Comparison of ENCODE assay signal across 21 mouse cellular contexts in the genomic region with DNA sequence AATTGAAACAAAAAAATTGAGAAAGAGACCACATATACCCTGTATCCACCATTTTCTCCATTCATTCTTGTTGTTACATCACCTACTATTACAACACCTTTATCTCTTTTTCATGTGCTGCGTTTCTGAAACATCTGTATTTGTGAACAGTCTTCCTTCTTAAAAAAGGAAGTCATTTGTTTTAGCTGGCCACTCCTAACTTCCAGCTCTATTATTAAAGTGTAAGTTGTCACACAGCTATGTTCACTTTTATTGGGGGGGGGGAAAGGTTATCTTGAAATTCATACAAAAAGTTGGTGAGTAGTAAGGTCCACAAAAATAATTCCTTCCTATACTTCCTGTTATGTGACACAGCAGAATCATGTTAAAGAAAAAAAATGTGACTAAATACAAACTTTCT. TPM values are rescaled to one million over a fixed set of nuclear protein-coding genes. Genes with fewer than 3 reads are reported as not detected.
DNase-seq lines count a peak whose midpoint lies in the region; ATAC-seq and TF ChIP-seq lines count a peak whose summit lies in the region.
"Had no signal": no experiment of that assay in that cellular context is flagged by ENCODE, and none has a peak within 500 bp of the region (broad histone marks: within the 10 kb centered on the region; RNA-seq: fewer than 3 reads in every experiment).

No protein-coding gene starts in this region.

- TF ChIP-seq RAD21 in MEL (IDR thresholded peaks at IDR 0.05; ENCODE audit: low read depth, low read length) = no peak

- no peak for ATAC-seq in neural tube, embryonic 15.5 days (ENCODE audit: low FRiP score)
- ATAC-seq: forebrain, embryonic 14.5 days; hindbrain, postnatal 0 days; intestine, embryonic 15.5 days had no signal

- H3K9ac ChIP-seq in MEL (ENCODE audit: control insufficient read depth, low read depth, low read length, poor library complexity, severe bottlenecking) = peak overlapping the region; percentile 20; the same call in 1 of the 2 replicates
- H3K9ac ChIP-seq in neural tube, embryonic 15.5 days (replicated peaks) = no peak overlapping the region
- H3K9ac ChIP-seq: heart, embryonic 15.5 days; hindbrain, embryonic 13.5 days; intestine, embryonic 15.5 days had no signal

- peaks cover 1% of the 10 kb centered on the region; the same call in 1 of the 2 replicates for H3K79me2 ChIP-seq in MEL (ENCODE audit: control insufficient read depth, insufficient read depth, low read length, poor library complexity)

- 88% methylated on average over 1 of the region's 1 CpGs for WGBS in neural tube, embryonic 15.5 days

- peak; percentile 65 for TF ChIP-seq EP300 in MEL (IDR thresholded peaks at IDR 0.05; ENCODE audit: low read depth in 1 of 2, low read length in 2 of 2)

- no peaks in the 10 kb centered on the region for H3K9me3 ChIP-seq in MEL (replicated peaks; ENCODE audit: insufficient read depth, low read length)
- H3K9me3 ChIP-seq in neural tube, embryonic 15.5 days (replicated peaks) = no peaks in the 10 kb centered on the region
- H3K9me3 ChIP-seq: embryonic facial prominence, embryonic 10.5 days; heart, embryonic 15.5 days; hindbrain, embryonic 13.5 days; intestine, embryonic 15.5 days had no signal

- peak; percentile 2 for DNase-seq in lung, postnatal 25 days (ENCODE audit: low spot score)
- DNase-seq in lung, adult 18-20 months = no peak
- peak; percentile 79 for DNase-seq in MEL (ENCODE audit: low read depth, low spot score)
- DNase-seq in induced T-regulatory cell, adult 2 months (ENCODE audit: low read depth) = peak; percentile 43
- DNase-seq in right cerebral cortex, postnatal 14 days = no peak
- DNase-seq in adrenal gland, postnatal 10 days = no peak
- DNase-seq: adrenal gland, adult 8-10 months; cerebellum, adult 11-12 months; cerebellum, adult 9-10 months; cerebellum, postnatal 25 days; gastrocnemius, postnatal 36 days; heart, adult 18-20 months; heart, postnatal 14 days had no signal

- H3K27ac ChIP-seq in MEL (ENCODE audit: control insufficient read depth, low read depth, low read length) = no peak overlapping the region
- H3K27ac ChIP-seq in neural tube, embryonic 15.5 days (replicated peaks) = no peak overlapping the region
- H3K27ac ChIP-seq: embryonic facial prominence, embryonic 10.5 days; heart, embryonic 15.5 days; hindbrain, embryonic 13.5 days; hindbrain, postnatal 0 days; intestine, embryonic 15.5 days had no signal

- H3K4me3 ChIP-seq in MEL (ENCODE audit: control insufficient read depth in 1 of 2, insufficient read depth in 1 of 2, low read depth in 2 of 2, low read length in 2 of 2) = peak overlapping the region in 1 of 2 experiments; percentile 56; a peak in 1 of 4 replicates
- no peak overlapping the region for H3K4me3 ChIP-seq in neural tube, embryonic 15.5 days (replicated peaks)
- H3K4me3 ChIP-seq: embryonic facial prominence, embryonic 10.5 days; heart, embryonic 15.5 days; hindbrain, embryonic 13.5 days; intestine, embryonic 15.5 days had no signal

- peaks cover 11 to 16% of the 10 kb centered on the region in 2 experiments for H3K4me1 ChIP-seq in MEL (ENCODE audit: control insufficient read depth in 1 of 2, insufficient read depth in 2 of 2, low read length in 2 of 2)
- peaks cover 7% of the 10 kb centered on the region; the same call in 1 of the 2 replicates for H3K4me1 ChIP-seq in neural tube, embryonic 15.5 days
- H3K4me1 ChIP-seq: intestine, embryonic 15.5 days had no signal

- peaks cover 0 to 14% of the 10 kb centered on the region in 2 experiments; a peak in 2 of 4 replicates for H3K36me3 ChIP-seq in MEL (ENCODE audit: control insufficient read depth in 1 of 2, insufficient read depth in 2 of 2, low read length in 2 of 2)
- H3K36me3 ChIP-seq in neural tube, embryonic 15.5 days = no peaks in the 10 kb centered on the region
- H3K36me3 ChIP-seq: embryonic facial prominence, embryonic 10.5 days; heart, embryonic 15.5 days; hindbrain, embryonic 13.5 days; intestine, embryonic 15.5 days had no signal

- no peak for TF ChIP-seq CTCF in MEL (IDR thresholded peaks at IDR 0.05 in 2 of 3, conservative IDR thresholded peaks at IDR 0.05 in 1 of 3; ENCODE audit: control insufficient read depth in 1 of 3, insufficient read depth in 1 of 3, low read depth in 2 of 3, low read length in 3 of 3, poor library complexity in 1 of 3, severe bottlenecking in 1 of 3)

- TF ChIP-seq POLR2A in MEL (IDR thresholded peaks at IDR 0.05; ENCODE audit: control insufficient read depth in 1 of 2, insufficient read depth in 1 of 2, low read depth in 1 of 2, low read length in 2 of 2, poor library complexity in 1 of 2) = no peak

- no peak overlapping the region for H3K4me2 ChIP-seq in neural tube, embryonic 15.5 days
- H3K4me2 ChIP-seq: heart, embryonic 11.5 days; heart, embryonic 15.5 days; hindbrain, embryonic 13.5 days; intestine, embryonic 15.5 days had no signal

- no peaks in the 10 kb centered on the region for H3K27me3 ChIP-seq in MEL (ENCODE audit: control insufficient read depth in 1 of 2, insufficient read depth in 2 of 2, low read length in 2 of 2)
- H3K27me3 ChIP-seq in neural tube, embryonic 15.5 days (replicated peaks) = 0 out of 2 replicates have a peak, but pooled peaks cover 5% of the 10 kb centered on the region
- H3K27me3 ChIP-seq: heart, embryonic 15.5 days; intestine, embryonic 15.5 days had no signal

TF ChIP-seq in MEL, 35 proteins besides CTCF, POLR2A, EP300 and RAD21:
- TF ChIP-seq USF2 (IDR thresholded peaks at IDR 0.05; ENCODE audit: borderline replicate concordance in 1 of 2, insufficient read depth in 1 of 2, low read depth in 1 of 2, low read length in 2 of 2) (no peak), GABPA (IDR thresholded peaks at IDR 0.05; ENCODE audit: low read depth, low read length) (no peak), MYB (IDR thresholded peaks at IDR 0.05; ENCODE audit: low read depth, low read length) (no peak), POLR2AphosphoS5 (IDR thresholded peaks at IDR 0.05; ENCODE audit: borderline replicate concordance, low read depth, low read length) (no peak), TAL1 (IDR thresholded peaks at IDR 0.05; ENCODE audit: low read length) (peak; percentile 8; the same call in 1 of the 2 replicates), MAX (IDR thresholded peaks at IDR 0.05; ENCODE audit: low read length) (no peak), CHD1 (IDR thresholded peaks at IDR 0.05; ENCODE audit: low read depth, low read length) (no peak), MYC (IDR thresholded peaks at IDR 0.05; ENCODE audit: low read depth, low read length) (peak; percentile 60; the same call in 1 of the 2 replicates), NRF1 (IDR thresholded peaks at IDR 0.05; ENCODE audit: insufficient read depth, low read depth, low read length, poor library complexity, severe bottlenecking) (no peak), ZKSCAN1 (IDR thresholded peaks at IDR 0.05; ENCODE audit: low read depth, low read length) (no peak), SIN3A (IDR thresholded peaks at IDR 0.05; ENCODE audit: low read length) (peak; percentile 76; the same call in 1 of the 2 replicates), MXI1 (IDR thresholded peaks at IDR 0.05; ENCODE audit: low read depth, low read length) (peak; percentile 63), NELFE (IDR thresholded peaks at IDR 0.05; ENCODE audit: low read depth, low read length) (no peak), GATA1 (IDR thresholded peaks at IDR 0.05; ENCODE audit: low read depth, low read length) (peak; percentile 55; the same call in 1 of the 2 replicates), CHD2 (IDR thresholded peaks at IDR 0.05; ENCODE audit: low read length) (no peak), HCFC1 (IDR thresholded peaks at IDR 0.05; ENCODE audit: low read depth, low read length) (no peak), RCOR1 (IDR thresholded peaks at IDR 0.05; ENCODE audit: low read depth, low read length) (peak; percentile 49; the same call in 1 of the 2 replicates), ZC3H11A (IDR thresholded peaks at IDR 0.05; ENCODE audit: low read depth, low read length) (no peak), TCF12 (IDR thresholded peaks at IDR 0.05; ENCODE audit: low read depth, low read length) (no peak), MAFK (IDR thresholded peaks at IDR 0.05; ENCODE audit: borderline replicate concordance, low read depth, low read length) (no peak), TBP (IDR thresholded peaks at IDR 0.05; ENCODE audit: low read depth, low read length) (no peak), KAT2A (conservative IDR thresholded peaks at IDR 0.05; ENCODE audit: low read depth, low read length) (no peak), SMC3 (IDR thresholded peaks at IDR 0.05; ENCODE audit: low read depth, low read length) (no peak), ELF1 (IDR thresholded peaks at IDR 0.05; ENCODE audit: low read depth, low read length) (peak; percentile 53; the same call in 1 of the 2 replicates), E2F4 (IDR thresholded peaks at IDR 0.05; ENCODE audit: borderline replicate concordance, low read depth, low read length) (no peak), MEF2A (IDR thresholded peaks at IDR 0.05; ENCODE audit: extremely low read depth, insufficient replicate concordance, low read depth, low read length, poor library complexity, severe bottlenecking) (no peak), USF1 (IDR thresholded peaks at IDR 0.05; ENCODE audit: low read depth, low read length) (no peak), UBTF (IDR thresholded peaks at IDR 0.05; ENCODE audit: borderline replicate concordance, insufficient read depth, low read depth, low read length) (no peak), ZMIZ1 (IDR thresholded peaks at IDR 0.05; ENCODE audit: low read depth, low read length) (no peak), ZNF384 (IDR thresholded peaks at IDR 0.05; ENCODE audit: low read depth, low read length) (peak; percentile 62), POLR2AphosphoS2 (IDR thresholded peaks at IDR 0.05; ENCODE audit: low read length) (no peak), JUND (IDR thresholded peaks at IDR 0.05; ENCODE audit: low read depth, low read length) (no peak), BHLHE40 (IDR thresholded peaks at IDR 0.05; ENCODE audit: borderline replicate concordance, low read depth, low read length) (peak; percentile 47; the same call in 1 of the 2 replicates), ETS1 (IDR thresholded peaks at IDR 0.05; ENCODE audit: low read depth, low read length) (peak; percentile 99), MAZ (IDR thresholded peaks at IDR 0.05; ENCODE audit: low read depth, low read length) (no peak)
TF ChIP-seq in MEL: peak in this region for 10.

RNA-seq across cellular contexts. Expression of a gene that starts 2.8 kb away (rescaled TPM):
- 0.42 and 1.2 TPM in 2 replicates for total RNA-seq in MEL (2012; rRNA removed)
- 1 to 10 TPM in 1 of 2 experiments, not detected in 1; 2.5 TPM for polyA plus RNA-seq in MEL (2012; ENCODE audit: insufficient read depth in 1 of 2, insufficient read length in 2 of 2, low read depth in 1 of 2, low replicate concordance in 2 of 2, missing spikeins in 1 of 2)
- total RNA-seq in adrenal gland, postnatal 10 days (2021) = 1 to 10 TPM; 5.3 TPM
- polyA plus RNA-seq in neural tube, embryonic 15.5 days (2015; fragmentation: Nextera tagmentation; extraction: Ambion mirVana) = 0.55 and 0.93 TPM in 2 replicates

Comparison
In these comparisons a context has a peak if more than half of its experiments do, and no peak if none do; other contexts are left out.
1. DNase-seq: peak in lung, postnatal 25 days (single experiment), MEL (single experiment) and induced T-regulatory cell, adult 2 months (single experiment); none in lung, adult 18-20 months (0 of 2), right cerebral cortex, postnatal 14 days (single experiment) and adrenal gland, postnatal 10 days (single experiment).